Mouse (Mus musculus): ENCODE measurements at regions not wholly inside any gene's neighbourhood (a gene's known extent, or its start where the extent isn't known, plus 50 kb on each side); places are given as distances from the start of the nearest gene placed in this dataset.

- DNase-seq (ENCODE audit: low spot score) = no peak
These were observed 228.9 kb upstream of the Gm12728 start for GRCm38 (mm10) chr4:105560781-105561180.

GRCm38 (mm10) chr4:105561611-105562010 is 228.1 kb upstream of the Gm12728 start:
- no peak for DNase-seq (ENCODE audit: low spot score)

- DNase-seq (ENCODE audit: low spot score) = no peak
These were observed 223.9 kb upstream of the Gm12728 start for GRCm38 (mm10) chr4:105565796-105566195.

- DNase-seq (ENCODE audit: low spot score) = no peak
These were observed 222.9 kb upstream of the Gm12728 start for GRCm38 (mm10) chr4:105566513-105567457.

- DNase-seq (ENCODE audit: low spot score) = no peak
These were observed 220.0 kb upstream of the Gm12728 start for GRCm38 (mm10) chr4:105569671-105570070.

- no peak for DNase-seq (ENCODE audit: low spot score)
These were observed 214.1 kb upstream of the Gm12728 start for GRCm38 (mm10) chr4:105575550-105575949.

- DNase-seq (ENCODE audit: low spot score) = no peak
These were observed 208.7 kb upstream of the Gm12728 start for GRCm38 (mm10) chr4:105580987-105581386.

GRCm38 (mm10) chr4:105584329-105584925 is 205.2 kb upstream of the Gm12728 start:
- DNase-seq (ENCODE audit: low spot score) = no peak

- no peak for DNase-seq (ENCODE audit: low spot score)
These were observed 186.0 kb upstream of the Gm12728 start for GRCm38 (mm10) chr4:105603661-105604060.

- DNase-seq (ENCODE audit: low spot score) = no peak
These were observed 185.1 kb upstream of the Gm12728 start for GRCm38 (mm10) chr4:105604607-105605006.

GRCm38 (mm10) chr4:105606731-105607130 is 182.9 kb upstream of the Gm12728 start:
- DNase-seq (ENCODE audit: low spot score) = peak; percentile 41

GRCm38 (mm10) chr4:105610917-105611316 is 178.8 kb upstream of the Gm12728 start:
- DNase-seq (ENCODE audit: low spot score) = no peak

GRCm38 (mm10) chr4:105614390-105614789 is 175.3 kb upstream of the Gm12728 start:
- DNase-seq (ENCODE audit: low spot score) = no peak

GRCm38 (mm10) chr4:105626371-105627320 is 163.0 kb upstream of the Gm12728 start:
- no peak for DNase-seq (ENCODE audit: low spot score)

GRCm38 (mm10) chr4:105629581-105629980 is 160.1 kb upstream of the Gm12728 start:
- DNase-seq (ENCODE audit: low spot score) = no peak

- DNase-seq (ENCODE audit: low spot score) = no peak
These were observed 158.9 kb upstream of the Gm12728 start for GRCm38 (mm10) chr4:105630595-105631369.

- DNase-seq (ENCODE audit: low spot score) = no peak
These were observed 156.9 kb upstream of the Gm12728 start for GRCm38 (mm10) chr4:105632581-105633358.

GRCm38 (mm10) chr4:105633789-105634188 is 155.9 kb upstream of the Gm12728 start:
- no peak for DNase-seq (ENCODE audit: low spot score)

- no peak for DNase-seq (ENCODE audit: low spot score)
These were observed 148.9 kb upstream of the Gm12728 start for GRCm38 (mm10) chr4:105640793-105641192.

- no peak for DNase-seq (ENCODE audit: low spot score)
These were observed 148.1 kb upstream of the Gm12728 start for GRCm38 (mm10) chr4:105641582-105641981.

All from embryo, embryonic 10.5 days (tissue).